9 mouse cellular contexts compared by ENCODE assay signal in genomic region chr8:111716603-111717487, GRCm38 (mm10). TPM values are rescaled to one million over a fixed set of nuclear protein-coding genes. Genes with fewer than 3 reads are reported as not detected.
DNase-seq lines count a peak whose midpoint lies in the region; ATAC-seq and TF ChIP-seq lines count a peak whose summit lies in the region.
"Had no signal": no experiment of that assay in that cellular context is flagged by ENCODE, and none has a peak within 500 bp of the region (broad histone marks: within the 10 kb centered on the region; RNA-seq: fewer than 3 reads in every experiment).

No protein-coding gene starts in this region.

- H3K27me3 ChIP-seq in forebrain, embryonic 10.5 days (ENCODE audit: poor library complexity, severe bottlenecking) = no peaks in the 10 kb centered on the region
- no peaks in the 10 kb centered on the region for H3K27me3 ChIP-seq in heart, embryonic 13.5 days (replicated peaks)
- no peaks in the 10 kb centered on the region for H3K27me3 ChIP-seq in kidney, postnatal 0 days (ENCODE audit: insufficient read depth, low read length)
- no peaks in the 10 kb centered on the region for H3K27me3 ChIP-seq in liver, embryonic 11.5 days (replicated peaks; ENCODE audit: control insufficient read depth, insufficient read depth, low read length)

- H3K9me3 ChIP-seq in forebrain, embryonic 10.5 days = no peaks in the 10 kb centered on the region
- H3K9me3 ChIP-seq in heart, embryonic 13.5 days = no peaks in the 10 kb centered on the region
- H3K9me3 ChIP-seq in kidney, postnatal 0 days (replicated peaks; ENCODE audit: low read length) = no peaks in the 10 kb centered on the region
- no peaks in the 10 kb centered on the region for H3K9me3 ChIP-seq in liver, embryonic 11.5 days (ENCODE audit: control insufficient read depth, low read length)

- peaks cover 92% of the 10 kb centered on the region for H3K36me3 ChIP-seq in forebrain, embryonic 10.5 days (replicated peaks)
- H3K36me3 ChIP-seq in heart, embryonic 13.5 days = peaks cover 72% of the 10 kb centered on the region
- peaks cover 54% of the 10 kb centered on the region for H3K36me3 ChIP-seq in kidney, postnatal 0 days (ENCODE audit: insufficient read depth, low read length)
- peaks cover 19% of the 10 kb centered on the region for H3K36me3 ChIP-seq in liver, embryonic 11.5 days (ENCODE audit: control insufficient read depth, insufficient read depth, low read length)

- WGBS in forebrain, embryonic 10.5 days = 50% methylated on average over 10 of the region's 10 CpGs
- WGBS in heart, embryonic 13.5 days = 18% methylated on average over 10 of the region's 10 CpGs
- 42% methylated on average over 10 of the region's 10 CpGs for WGBS in kidney, postnatal 0 days
- 68% methylated on average over 10 of the region's 10 CpGs for WGBS in liver, embryonic 11.5 days

- H3K4me3 ChIP-seq in forebrain, embryonic 10.5 days = peak overlapping the region; percentile 18; the same call in 1 of the 2 replicates
- peak overlapping the region; percentile 13; the same call in 1 of the 2 replicates for H3K4me3 ChIP-seq in heart, embryonic 13.5 days
- no peak overlapping the region for H3K4me3 ChIP-seq in kidney, postnatal 0 days (replicated peaks; ENCODE audit: low read depth, low read length)
- no peak overlapping the region for H3K4me3 ChIP-seq in liver, embryonic 11.5 days (ENCODE audit: low read depth, low read length)

- DNase-seq in 3134 (ENCODE audit: extremely low read depth, insufficient read length, low spot score) = peak; percentile 70
- peak; percentile 68 for DNase-seq in adrenal gland, postnatal 25 days
- DNase-seq in forebrain, embryonic 10.5 days (ENCODE audit: extremely low spot score, low spot score) = no peak
- no peak for DNase-seq in kidney, postnatal 0 days (ENCODE audit: low spot score)
- DNase-seq in liver, embryonic 11.5 days (ENCODE audit: low spot score) = no peak
- peak; percentile 62 to 75 for DNase-seq in right cerebral cortex, adult 2 months (ENCODE audit: low spot score in 2 of 2)

- H3K4me1 ChIP-seq in forebrain, embryonic 10.5 days = peaks cover 28% of the 10 kb centered on the region
- H3K4me1 ChIP-seq in heart, embryonic 13.5 days = peaks cover 70% of the 10 kb centered on the region
- H3K4me1 ChIP-seq in kidney, postnatal 0 days (replicated peaks; ENCODE audit: insufficient read depth, low read length) = peaks cover 10% of the 10 kb centered on the region; the same call in 1 of the 2 replicates
- peaks cover 22% of the 10 kb centered on the region for H3K4me1 ChIP-seq in liver, embryonic 11.5 days (replicated peaks; ENCODE audit: control insufficient read depth, insufficient read depth, low read length)

- peak overlapping the region; percentile 57 for H3K4me2 ChIP-seq in heart, embryonic 13.5 days
- peak overlapping the region; percentile 3; the same call in 1 of the 2 replicates for H3K4me2 ChIP-seq in kidney, postnatal 0 days (ENCODE audit: low read length)
- no peak overlapping the region for H3K4me2 ChIP-seq in liver, embryonic 11.5 days

- H3K9ac ChIP-seq in heart, embryonic 13.5 days = peak overlapping the region; percentile 82
- H3K9ac ChIP-seq in kidney, postnatal 0 days (ENCODE audit: low read depth, low read length) = no peak overlapping the region
- H3K9ac ChIP-seq in liver, embryonic 11.5 days (ENCODE audit: low read depth, low read length) = 0 out of 2 replicates have a peak overlapping the region, but pooled peaks have one; percentile 1
- H3K9ac ChIP-seq: liver, embryonic 14.5 days had no signal

- peak; percentile 56; the same call in 1 of the 2 replicates for ATAC-seq in heart, embryonic 13.5 days (ENCODE audit: extremely low read depth, insufficient number of reproducible peaks, low FRiP score, low TSS enrichment)
- no peak for ATAC-seq in kidney, postnatal 0 days (replicated peaks; ENCODE audit: low FRiP score, low read depth)
- no peak for ATAC-seq in liver, embryonic 11.5 days (replicated peaks; ENCODE audit: low FRiP score)
- no peak for ATAC-seq in monocyte, adult 5-6 weeks (replicated peaks; ENCODE audit: insufficient number of reproducible peaks, low FRiP score, low TSS enrichment, poor library complexity, severe bottlenecking)

- TF ChIP-seq CTCF in kidney, postnatal 0 days (IDR thresholded peaks at IDR 0.05; ENCODE audit: low read depth) = no peak

- H3K27ac ChIP-seq in forebrain, embryonic 10.5 days = peak overlapping the region; percentile 81
- peak overlapping the region; percentile 100 for H3K27ac ChIP-seq in heart, embryonic 13.5 days (replicated peaks)
- H3K27ac ChIP-seq in kidney, postnatal 0 days = peak overlapping the region; percentile 73
- peak overlapping the region; percentile 23; the same call in 1 of the 2 replicates for H3K27ac ChIP-seq in liver, embryonic 11.5 days (ENCODE audit: low read depth, low read length)
- H3K27ac ChIP-seq: liver, embryonic 14.5 days had no signal

RNA-seq across cellular contexts. Expression of gene Ctrb1, which starts 26.0 kb away (rescaled TPM):
- total RNA-seq in adrenal gland, postnatal 25 days (2021) = not detected in 2 replicates
- not detected in 2 replicates for polyA plus RNA-seq in forebrain, embryonic 10.5 days (2016; fragmentation: Nextera tagmentation; extraction: Ambion mirVana)
- polyA plus RNA-seq in heart, embryonic 13.5 days (2015; fragmentation: Nextera tagmentation; extraction: Ambion mirVana) = 1.9 TPM in 1 of 2 replicates, not detected in the other
- not detected in 2 replicates for polyA plus RNA-seq in kidney, postnatal 0 days (2015; fragmentation: Nextera tagmentation; extraction: Ambion mirVana)
- not detected in 2 replicates for polyA plus RNA-seq in liver, embryonic 11.5 days (2014; fragmentation: Nextera tagmentation; extraction: Ambion mirVana)
- total RNA-seq in monocyte, adult 5-6 weeks (2017) = not detected in 3 replicates

RNA-seq across cellular contexts. Expression of gene Bcar1, which starts 26.8 kb away (rescaled TPM):
- total RNA-seq in adrenal gland, postnatal 25 days (2021) = 64.5 and 70.0 TPM in 2 replicates
- 46.6 and 49.9 TPM in 2 replicates for polyA plus RNA-seq in forebrain, embryonic 10.5 days (2016; fragmentation: Nextera tagmentation; extraction: Ambion mirVana)
- polyA plus RNA-seq in heart, embryonic 13.5 days (2015; fragmentation: Nextera tagmentation; extraction: Ambion mirVana) = 40.2 and 43.4 TPM in 2 replicates
- polyA plus RNA-seq in kidney, postnatal 0 days (2015; fragmentation: Nextera tagmentation; extraction: Ambion mirVana) = 48.7 and 49.1 TPM in 2 replicates
- polyA plus RNA-seq in liver, embryonic 11.5 days (2014; fragmentation: Nextera tagmentation; extraction: Ambion mirVana) = 26.1 and 27.8 TPM in 2 replicates
- not detected in 3 replicates for total RNA-seq in monocyte, adult 5-6 weeks (2017)

Comparison
In these comparisons a context has a peak if more than half of its experiments do, and no peak if none do; other contexts are left out.
1. DNase-seq: peak in 3134 (single experiment), adrenal gland, postnatal 25 days (single experiment) and right cerebral cortex, adult 2 months (2 of 2); none in forebrain, embryonic 10.5 days (single experiment), kidney, postnatal 0 days (single experiment) and liver, embryonic 11.5 days (single experiment).
2. H3K27ac ChIP-seq: peak in every context shown above with its lines; median percentile 100 in heart, embryonic 13.5 days; 81 in forebrain, embryonic 10.5 days; 73 in kidney, postnatal 0 days; 23 in liver, embryonic 11.5 days.
3. H3K4me3 ChIP-seq: peak in forebrain, embryonic 10.5 days (single experiment) and heart, embryonic 13.5 days (single experiment); none in kidney, postnatal 0 days (single experiment) and liver, embryonic 11.5 days (single experiment).